Mouse (Mus musculus) layer of hippocampus, postnatal 14 days (tissue): ENCODE results near the gene Parvb. TPM values are rescaled to one million over a fixed set of nuclear protein-coding genes. Genes with fewer than 3 reads are reported as not detected.

Experiments used
- total RNA-seq, 2 experiments: library from RNA; stranded (reverse); gene quantifications; 2 replicates each; pipeline ENCODE4 v1.2.3; 2021

The Parvb gene
- total RNA-seq, 2 experiments from 2014 or later: 56.7 to 57.8 TPM

Other genes starting within 250 kb of the Parvb start
- 1 to 10 TPM; 4.4 to 5.7 TPM for gene Efcab6, start 166.7 kb upstream of the Parvb start, total RNA-seq
- 100 to 1,000 TPM; 339 to 348 TPM for gene Sult4a1, start 126.3 kb upstream of the Parvb start, total RNA-seq
- gene Pnpla5, start 108.9 kb upstream of the Parvb start, total RNA-seq: not detected
- 10 to 100 TPM in 1 of 2 experiments, 1 to 10 TPM in 1; 9.2 to 11.3 TPM for gene Pnpla3, start 64.2 kb upstream of the Parvb start, total RNA-seq
- gene Samm50, start 39.8 kb upstream of the Parvb start, total RNA-seq: 10 to 100 TPM; 88.3 to 89.8 TPM
- 1 to 10 TPM; 7.6 to 8.6 TPM for gene Parvg, start 92.0 kb downstream of the Parvb start, total RNA-seq
- 10 to 100 TPM; 72.1 to 78.7 TPM for gene Shisal1, start 215.1 kb downstream of the Parvb start, total RNA-seq